Mouse (Mus musculus) B cell, adult (primary cell): Measurements from ENCODE around the gene Rcsd1. TPM values are rescaled to one million over a fixed set of nuclear protein-coding genes. Genes with fewer than 3 reads are reported as not detected.

ENCODE experiments used
- total RNA-seq: library from RNA; stranded (reverse); gene quantifications from 4 replicates; pipeline ENCODE4 v1.2.4, GENCODE M21; 2023; ENCODE audit not compliant: inconsistent age

The Rcsd1 gene
- total RNA-seq, result 275 to 296 TPM (median 286 TPM) in 4 replicates

GRCm38 (mm10) chr1:165709629-165710256 is at the start of gene Rcsd1:
TSS of gene Rcsd1 (minus strand) at chr1:165709757.

GRCm38 (mm10) chr1:165634151-165634884 is 75.2 kb downstream of the Rcsd1 start, which contains the start of gene Mpzl1:
TSS of gene Mpzl1 (minus strand) at chr1:165634538.

Other genes starting within 250 kb of the Rcsd1 start
- gene Dcaf6, start 249.3 kb downstream of the Rcsd1 start, total RNA-seq, result 20.1 to 28.5 TPM (median 26.8 TPM) in 4 replicates
- gene Mpc2, start 249.1 kb downstream of the Rcsd1 start, total RNA-seq, result 29.0 to 31.9 TPM (median 30.6 TPM) in 4 replicates
- gene Adcy10, start 224.6 kb downstream of the Rcsd1 start, total RNA-seq, result 0.57 to 0.74 TPM (median 0.72 TPM) in 3 of 4 replicates, not detected in the other
- gene Mpzl1, start 75.2 kb downstream of the Rcsd1 start, total RNA-seq, result 1.2 to 1.8 TPM (median 1.3 TPM) in 4 replicates
- gene Creg1, start 54.0 kb upstream of the Rcsd1 start, total RNA-seq, result 9.1 to 15.9 TPM (median 14.7 TPM) in 4 replicates
- 1.0 to 3.1 TPM (median 1.6 TPM) in 4 replicates for gene Cd247, start 78.9 kb upstream of the Rcsd1 start, total RNA-seq